Mouse (Mus musculus) ES-E14 (cell line): ENCODE results near the gene Arhgef40. TPM values are rescaled to one million over a fixed set of nuclear protein-coding genes. Genes with fewer than 3 reads are reported as not detected.

ENCODE experiments used
- DNase-seq: peaks from one replicate; pipeline ENCODE4 v3.0.0-alpha.2; 2013; ENCODE audit warnings: low read depth, low spot score
- H3K27ac ChIP-seq: 2 replicates; pipeline ENCODE4 v1.5.1; 2012; ENCODE audit warnings: low read depth, mild to moderate bottlenecking, low read length, moderate library complexity, mixed read lengths; ENCODE audit not compliant: poor library complexity, insufficient read depth, severe bottlenecking
- H3K36me3 ChIP-seq: 2 replicates; pipeline ENCODE4 v1.6.1; 2012; ENCODE audit warnings: mild to moderate bottlenecking, low read length, moderate library complexity, mixed read lengths; ENCODE audit not compliant: control insufficient read depth, poor library complexity, insufficient read depth, severe bottlenecking
- H3K4me1 ChIP-seq, 2 experiments: fragments of 150-350 bp in 1 of 2; sonication (generic) in 1 of 2; 2 replicates each; pipeline ENCODE4 v1.6.1; 2012; ENCODE audit warnings: low read length in 2 of 2, mild to moderate bottlenecking in 1 of 2, mixed read lengths in 1 of 2; ENCODE audit not compliant: control insufficient read depth in 2 of 2, insufficient read depth in 2 of 2, poor library complexity in 1 of 2
- H3K4me3 ChIP-seq, 2 experiments: fragments of 150-350 bp in 1 of 2; sonication (generic) in 1 of 2; 2 replicates each; pipeline ENCODE4 v1.5.1; 2012; ENCODE audit warnings: low read length in 2 of 2, low read depth in 1 of 2, mild to moderate bottlenecking in 1 of 2, mixed read lengths in 1 of 2; ENCODE audit not compliant: insufficient read depth in 1 of 2, poor library complexity in 1 of 2, severe bottlenecking in 1 of 2
- H3K9ac ChIP-seq: 2 replicates; pipeline ENCODE4 v1.6.1; 2012; ENCODE audit warnings: low read depth, mild to moderate bottlenecking, low read length, mixed read lengths; ENCODE audit not compliant: poor library complexity, insufficient read depth, severe bottlenecking
- H3K9me3 ChIP-seq: fragments of 150-350 bp; sonication (generic); 2 replicates; pipeline ENCODE4 v1.6.1; 2012; ENCODE audit warnings: low read depth, mild to moderate bottlenecking, low read length; ENCODE audit not compliant: control insufficient read depth, insufficient read depth
- CHD2 ChIP-seq: IDR thresholded peaks from 2 replicates; pipeline ENCODE4 v1.6.1; 2014; ENCODE audit warnings: mild to moderate bottlenecking, low read depth, low read length, inconsistent platforms
- HCFC1 ChIP-seq: IDR thresholded peaks from 2 replicates; pipeline ENCODE4 v1.6.1; 2012; ENCODE audit warnings: low read length, inconsistent platforms, borderline replicate concordance; ENCODE audit not compliant: insufficient read depth
- MAFK ChIP-seq: IDR thresholded peaks from 2 replicates; pipeline ENCODE4 v1.6.1; 2014; ENCODE audit warnings: mild to moderate bottlenecking, low read depth, low read length, inconsistent platforms; ENCODE audit not compliant: insufficient read depth
- ZC3H11A ChIP-seq: IDR thresholded peaks from 2 replicates; pipeline ENCODE4 v1.6.1; 2012; ENCODE audit warnings: low read depth, mild to moderate bottlenecking, inconsistent platforms, low read length, borderline replicate concordance
- ZNF384 ChIP-seq: IDR thresholded peaks from 2 replicates; pipeline ENCODE4 v1.6.1; 2012; ENCODE audit warnings: low read depth, low read length, inconsistent platforms
- in situ Hi-C, 2 experiments: fragments of 600-800 bp; cut with MboI; formaldehyde crosslinking; loops; one replicate each; pipeline ENCODE4 v1.15.1; 2025; ENCODE audit warnings: low sequenced_read_pairs in 2 of 2, inconsistent platforms in 1 of 2; ENCODE audit not compliant: unreplicated experiment in 2 of 2
- total RNA-seq: library from RNA; depleted of rRNA; stranded (reverse); fragments of 300-350 nt; gene quantifications from 2 replicates; pipeline ENCODE4 v1.2.3, GENCODE M21; 2012

The Arhgef40 gene
- total RNA-seq, 1 experiment = 10.1 TPM

GRCm38 (mm10) chr14:51983251-51983650, 1.3 kb upstream of the Arhgef40 start:
- in situ Hi-C loops = no loop called here
- no peak for DNase-seq
- H3K9ac ChIP-seq = no peak overlapping the region

GRCm38 (mm10) chr14:51983855-51984246, 668 bp upstream of the Arhgef40 start:
- Histone ChIP-seq H3K27ac (no peak overlapping the region), H3K9me3 (no peaks in the 10 kb centered on the region), H3K4me3 (peak overlapping the region; percentile 73 to 74; a peak in 3 of 4 replicates), H3K4me1 (peaks cover 0 to 6% of the 10 kb centered on the region in 2 experiments; a peak in 2 of 4 replicates), H3K9ac (no peak overlapping the region), H3K36me3 (no peaks in the 10 kb centered on the region)
- TF ChIP-seq ZNF384 (peak; percentile 57; the same call in 1 of the 2 replicates), CHD2 (no peak)
- DNase-seq = no peak
- in situ Hi-C loops = no loop called here

More at GRCm38 (mm10) chr14:51983251-51983650, 1.3 kb upstream of the Arhgef40 start:
- Histone ChIP-seq H3K9me3 (no peaks in the 10 kb centered on the region), H3K4me3 (no peak overlapping the region), H3K4me1 (peaks cover 0 to 3% of the 10 kb centered on the region in 2 experiments; a peak in 2 of 4 replicates), H3K27ac (no peak overlapping the region), H3K36me3 (no peaks in the 10 kb centered on the region)
- TF ChIP-seq HCFC1 (no peak), ZC3H11A (no peak), ZNF384 (no peak), CHD2 (no peak), MAFK (no peak)

DNA sequence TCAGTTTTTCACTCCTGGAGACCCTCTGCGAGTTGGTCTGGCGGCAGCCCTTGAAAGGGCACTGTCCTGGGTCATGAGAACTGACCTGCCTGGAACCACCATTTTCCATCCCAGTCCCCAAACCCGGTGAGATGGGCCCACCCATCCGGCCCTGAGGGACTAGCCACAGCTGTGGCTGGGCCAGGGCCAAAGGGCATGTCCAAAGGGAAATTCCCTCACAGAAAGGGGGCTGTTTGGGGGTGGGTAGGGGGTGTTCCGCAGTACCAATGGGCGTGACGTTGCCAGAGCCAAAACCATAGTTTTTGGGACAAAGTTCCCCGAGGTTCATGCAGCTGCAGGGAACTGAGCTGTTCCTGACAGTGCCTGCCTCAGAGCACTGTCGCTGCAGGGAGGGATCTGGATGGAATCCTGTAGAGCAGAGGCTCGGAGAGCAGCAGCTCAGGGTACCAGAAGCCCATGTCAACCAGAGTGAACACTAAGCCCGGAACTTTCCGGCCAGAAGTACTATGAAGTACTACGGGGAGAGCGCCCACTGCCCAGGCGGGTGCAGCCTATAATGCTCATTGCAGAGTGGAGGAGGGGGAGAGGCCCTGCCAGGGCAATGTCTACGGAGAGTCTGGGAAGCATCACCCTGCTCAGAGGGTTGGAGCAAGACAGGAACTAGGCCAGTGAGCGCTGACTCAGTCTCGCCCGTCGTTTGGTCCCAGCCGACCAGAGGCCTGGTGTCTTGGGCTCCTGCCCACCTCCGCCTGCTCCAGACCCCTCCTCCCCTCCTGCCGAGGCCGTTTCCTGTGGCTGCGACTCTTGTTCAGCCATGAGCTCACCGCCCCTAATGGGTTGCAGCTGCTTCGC, 1.0 kb downstream of the Arhgef40 start:
- no peak overlapping the region for H3K27ac ChIP-seq
- no peak for TF ChIP-seq MAFK
- TF ChIP-seq ZNF384 = no peak
- TF ChIP-seq CHD2 = no peak
- no peak for TF ChIP-seq HCFC1
- H3K4me3 ChIP-seq = peak overlapping the region; percentile 73 to 74
- peak overlapping the region; percentile 45; the same call in 1 of the 2 replicates for H3K9ac ChIP-seq
- H3K36me3 ChIP-seq = no peaks in the 10 kb centered on the region
- in situ Hi-C loops = no loop called here
- DNase-seq = no peak
- peaks cover 0 to 6% of the 10 kb centered on the region in 2 experiments; a peak in 2 of 4 replicates for H3K4me1 ChIP-seq
- H3K9me3 ChIP-seq = no peaks in the 10 kb centered on the region

- Histone ChIP-seq H3K9me3 (no peaks in the 10 kb centered on the region), H3K27ac (no peak overlapping the region), H3K9ac (peak overlapping the region; percentile 28; the same call in 1 of the 2 replicates), H3K4me1 (peaks cover 0 to 6% of the 10 kb centered on the region in 2 experiments; a peak in 2 of 4 replicates), H3K36me3 (no peaks in the 10 kb centered on the region), H3K4me3 (peak overlapping the region; percentile 73 to 74; a peak in 2 of 4 replicates)
- in situ Hi-C loops = no loop called here
- no peak for DNase-seq
- TF ChIP-seq HCFC1 (no peak), ZC3H11A (no peak), ZNF384 (no peak), MAFK (no peak), CHD2 (no peak)
Observed at GRCm38 (mm10) chr14:51986153-51986505, 1.6 kb downstream of the Arhgef40 start.

- peaks cover 0 to 6% of the 10 kb centered on the region in 2 experiments; a peak in 2 of 4 replicates for H3K4me1 ChIP-seq
- no peaks in the 10 kb centered on the region for H3K9me3 ChIP-seq
- no peak overlapping the region for H3K27ac ChIP-seq
- H3K36me3 ChIP-seq = no peaks in the 10 kb centered on the region
- in situ Hi-C loops = no loop called here
- TF ChIP-seq MAFK (no peak), HCFC1 (no peak), ZC3H11A (no peak)
- H3K4me3 ChIP-seq = no peak overlapping the region
- H3K9ac ChIP-seq = no peak overlapping the region
- DNase-seq = no peak
Observed at GRCm38 (mm10) chr14:51987177-51987576, 2.7 kb downstream of the Arhgef40 start.
